Mouse (Mus musculus): ENCODE data around the gene Jarid2. TPM values are rescaled to one million over a fixed set of nuclear protein-coding genes. Genes with fewer than 3 reads are reported as not detected.

Gene Jarid2
- polyA plus RNA-seq, 1 experiment from 2014 or later, result 64.4 TPM

- Histone ChIP-seq H3K4me1 (replicated peaks) (peaks cover 28% of the 10 kb centered on the region), H3K27me3 (ENCODE audit: insufficient read depth, poor library complexity, severe bottlenecking) (no peaks in the 10 kb centered on the region), H3K4me3 (no peak overlapping the region), H3K27ac (no peak overlapping the region), H3K36me3 (no peaks in the 10 kb centered on the region), H3K9me3 (no peaks in the 10 kb centered on the region)
- no peak for DNase-seq (ENCODE audit: low spot score)
- WGBS, result 87% methylated on average over 2 of the region's 2 CpGs
These were observed 67.5 kb downstream of the Jarid2 start for GRCm38 (mm10) chr13:44796775-44797174.

- Histone ChIP-seq H3K4me1 (replicated peaks) (peaks cover 24% of the 10 kb centered on the region), H3K27ac (no peak overlapping the region)
- 96% methylated on average over 3 of the region's 3 CpGs for WGBS
These were observed 69.0 kb downstream of the Jarid2 start for GRCm38 (mm10) chr13:44798280-44798679.

GRCm38 (mm10) chr13:44799166-44799565 lies 69.9 kb downstream of the Jarid2 start:
- DNase-seq (ENCODE audit: low spot score), result no peak
- Histone ChIP-seq H3K9me3 (no peaks in the 10 kb centered on the region), H3K27ac (no peak overlapping the region), H3K27me3 (ENCODE audit: insufficient read depth, poor library complexity, severe bottlenecking) (no peaks in the 10 kb centered on the region), H3K4me3 (no peak overlapping the region), H3K36me3 (no peaks in the 10 kb centered on the region), H3K4me1 (replicated peaks) (peaks cover 26% of the 10 kb centered on the region)

More at GRCm38 (mm10) chr13:44798280-44798679, 69.0 kb downstream of the Jarid2 start:
- DNase-seq (ENCODE audit: low spot score), result no peak
- Histone ChIP-seq H3K4me3 (no peak overlapping the region), H3K36me3 (no peaks in the 10 kb centered on the region), H3K9me3 (no peaks in the 10 kb centered on the region), H3K27me3 (ENCODE audit: insufficient read depth, poor library complexity, severe bottlenecking) (no peaks in the 10 kb centered on the region)

- Histone ChIP-seq H3K4me3 (no peak overlapping the region), H3K27me3 (ENCODE audit: insufficient read depth, poor library complexity, severe bottlenecking) (no peaks in the 10 kb centered on the region), H3K9me3 (no peaks in the 10 kb centered on the region), H3K27ac (no peak overlapping the region), H3K4me1 (replicated peaks) (peaks cover 22% of the 10 kb centered on the region), H3K36me3 (no peaks in the 10 kb centered on the region)
- no peak for DNase-seq (ENCODE audit: low spot score)
- 87% methylated on average over 7 of the region's 7 CpGs for WGBS
These were observed 70.8 kb downstream of the Jarid2 start for GRCm38 (mm10) chr13:44800059-44800458.

- H3K36me3 ChIP-seq, result no peaks in the 10 kb centered on the region
- H3K27me3 ChIP-seq (ENCODE audit: insufficient read depth, poor library complexity, severe bottlenecking), result no peaks in the 10 kb centered on the region
- no peak overlapping the region for H3K4me3 ChIP-seq
- H3K9me3 ChIP-seq, result no peaks in the 10 kb centered on the region
- WGBS, result 46% methylated on average over 1 of the region's 1 CpGs
- peak; percentile 54 for DNase-seq (ENCODE audit: low spot score)
- H3K27ac ChIP-seq, result no peak overlapping the region
- H3K4me1 ChIP-seq (replicated peaks), result peaks cover 7% of the 10 kb centered on the region; the same call in 1 of the 2 replicates
These were observed 75.6 kb downstream of the Jarid2 start for GRCm38 (mm10) chr13:44804876-44805275.

- no peaks in the 10 kb centered on the region for H3K27me3 ChIP-seq (ENCODE audit: insufficient read depth, poor library complexity, severe bottlenecking)
- H3K36me3 ChIP-seq, result no peaks in the 10 kb centered on the region
- H3K9me3 ChIP-seq, result no peaks in the 10 kb centered on the region
- H3K4me3 ChIP-seq, result no peak overlapping the region
- no peak for DNase-seq (ENCODE audit: low spot score)
- WGBS, result 95% methylated on average over 1 of the region's 1 CpGs
- 0 out of 2 replicates have a peak, but pooled peaks cover 7% of the 10 kb centered on the region for H3K4me1 ChIP-seq (replicated peaks)
- H3K27ac ChIP-seq, result no peak overlapping the region
These were observed 79.0 kb downstream of the Jarid2 start for GRCm38 (mm10) chr13:44808307-44808706.

- no peaks in the 10 kb centered on the region for H3K27me3 ChIP-seq (ENCODE audit: insufficient read depth, poor library complexity, severe bottlenecking)
- no peaks in the 10 kb centered on the region for H3K36me3 ChIP-seq
- H3K4me3 ChIP-seq, result no peak overlapping the region
- H3K4me1 ChIP-seq (replicated peaks), result peaks cover 22% of the 10 kb centered on the region
- no peak for DNase-seq (ENCODE audit: low spot score)
- H3K9me3 ChIP-seq, result no peaks in the 10 kb centered on the region
- no peak overlapping the region for H3K27ac ChIP-seq
- 78% methylated on average over 2 of the region's 2 CpGs for WGBS
These were observed 81.7 kb downstream of the Jarid2 start for GRCm38 (mm10) chr13:44811021-44811420.

GRCm38 (mm10) chr13:44811601-44812000 lies 82.3 kb downstream of the Jarid2 start:
- H3K9me3 ChIP-seq, result no peaks in the 10 kb centered on the region
- WGBS, result 91% methylated on average over 10 of the region's 10 CpGs
- no peak overlapping the region for H3K4me3 ChIP-seq
- H3K4me1 ChIP-seq (replicated peaks), result peaks cover 22% of the 10 kb centered on the region
- no peak for DNase-seq (ENCODE audit: low spot score)
- no peaks in the 10 kb centered on the region for H3K27me3 ChIP-seq (ENCODE audit: insufficient read depth, poor library complexity, severe bottlenecking)
- no peaks in the 10 kb centered on the region for H3K36me3 ChIP-seq
- H3K27ac ChIP-seq, result no peak overlapping the region

GRCm38 (mm10) chr13:44812381-44812780 lies 83.1 kb downstream of the Jarid2 start:
- H3K4me1 ChIP-seq (replicated peaks), result peaks cover 19% of the 10 kb centered on the region
- 79% methylated on average over 5 of the region's 5 CpGs for WGBS
- no peak for DNase-seq (ENCODE audit: low spot score)

GRCm38 (mm10) chr13:44819400-44819799 lies 90.1 kb downstream of the Jarid2 start:
- 37% methylated on average over 4 of the region's 4 CpGs for WGBS
- DNase-seq (ENCODE audit: low spot score), result peak; percentile 10
- Histone ChIP-seq H3K4me3 (no peak overlapping the region), H3K27me3 (ENCODE audit: insufficient read depth, poor library complexity, severe bottlenecking) (no peaks in the 10 kb centered on the region), H3K27ac (no peak overlapping the region), H3K36me3 (peaks cover 6% of the 10 kb centered on the region), H3K9me3 (no peaks in the 10 kb centered on the region), H3K4me1 (replicated peaks) (peaks cover 23% of the 10 kb centered on the region)

More at GRCm38 (mm10) chr13:44812381-44812780, 83.1 kb downstream of the Jarid2 start:
- no peaks in the 10 kb centered on the region for H3K9me3 ChIP-seq
- H3K27me3 ChIP-seq (ENCODE audit: insufficient read depth, poor library complexity, severe bottlenecking), result no peaks in the 10 kb centered on the region
- no peaks in the 10 kb centered on the region for H3K36me3 ChIP-seq
- no peak overlapping the region for H3K4me3 ChIP-seq
- no peak overlapping the region for H3K27ac ChIP-seq

- peaks cover 25% of the 10 kb centered on the region for H3K36me3 ChIP-seq
These were observed 93.3 kb downstream of the Jarid2 start for GRCm38 (mm10) chr13:44822578-44822977.

GRCm38 (mm10) chr13:44828903-44829302 lies 99.6 kb downstream of the Jarid2 start:
- no peak overlapping the region for H3K4me3 ChIP-seq
- no peaks in the 10 kb centered on the region for H3K27me3 ChIP-seq (ENCODE audit: insufficient read depth, poor library complexity, severe bottlenecking)
- no peak overlapping the region for H3K27ac ChIP-seq
- no peaks in the 10 kb centered on the region for H3K9me3 ChIP-seq
- H3K36me3 ChIP-seq, result peaks cover 22% of the 10 kb centered on the region
- DNase-seq (ENCODE audit: low spot score), result no peak
- 90% methylated on average over 5 of the region's 5 CpGs for WGBS
- no peaks in the 10 kb centered on the region for H3K4me1 ChIP-seq (replicated peaks)

More at GRCm38 (mm10) chr13:44822578-44822977, 93.3 kb downstream of the Jarid2 start:
- no peak overlapping the region for H3K4me3 ChIP-seq
- H3K27me3 ChIP-seq (ENCODE audit: insufficient read depth, poor library complexity, severe bottlenecking), result no peaks in the 10 kb centered on the region
- DNase-seq (ENCODE audit: low spot score), result no peak
- no peak overlapping the region for H3K27ac ChIP-seq
- peaks cover 10% of the 10 kb centered on the region for H3K4me1 ChIP-seq (replicated peaks)
- H3K9me3 ChIP-seq, result no peaks in the 10 kb centered on the region

GRCm38 (mm10) chr13:44832104-44832503 lies 102.8 kb downstream of the Jarid2 start:
- Histone ChIP-seq H3K27me3 (ENCODE audit: insufficient read depth, poor library complexity, severe bottlenecking) (no peaks in the 10 kb centered on the region), H3K4me3 (no peak overlapping the region), H3K27ac (no peak overlapping the region), H3K36me3 (no peaks in the 10 kb centered on the region), H3K4me1 (replicated peaks) (no peaks in the 10 kb centered on the region), H3K9me3 (no peaks in the 10 kb centered on the region)
- 83% methylated on average over 2 of the region's 2 CpGs for WGBS
- no peak for DNase-seq (ENCODE audit: low spot score)

- H3K27ac ChIP-seq, result no peak overlapping the region
- H3K9me3 ChIP-seq, result no peaks in the 10 kb centered on the region
- no peak overlapping the region for H3K4me3 ChIP-seq
- 93% methylated on average over 4 of the region's 4 CpGs for whole genome bisulfite sequencing
- H3K27me3 ChIP-seq (ENCODE audit: insufficient read depth, poor library complexity, severe bottlenecking), result no peaks in the 10 kb centered on the region
- DNase-seq (ENCODE audit: low spot score), result no peak
- H3K4me1 ChIP-seq (replicated peaks), result 0 out of 2 replicates have a peak, but pooled peaks cover 3% of the 10 kb centered on the region
- no peaks in the 10 kb centered on the region for H3K36me3 ChIP-seq
These were observed 103.6 kb downstream of the Jarid2 start for GRCm38 (mm10) chr13:44832866-44833265.
